Mouse (Mus musculus) ZHBTc4 (cell line): ENCODE data around the gene Ano10.

Source experiments
- DNase-seq: peaks from one replicate; pipeline ENCODE4 v3.0.0-alpha.2; 2011; ENCODE audit warnings: low read depth, low spot score

Gene Ano10

GRCm38 (mm10) chr9:122126790-122127189 lies 167.4 kb downstream of the Ano10 start:
- DNase-seq = no peak
